Mouse (Mus musculus) adrenal gland, adult 18-20 months (tissue): ENCODE results near the gene Tmem121. TPM values are rescaled to one million over a fixed set of nuclear protein-coding genes. Genes with fewer than 3 reads are reported as not detected.
"Not testable (repeated sequence)": the region's sequence is repeated elsewhere in the genome, so short reads cannot be mapped to it uniquely, and the experiment has no call there.

Experiments
- DNase-seq, 2 experiments: peaks; one replicate each; pipeline ENCODE4 v3.0.0; 2021 to 2022; ENCODE audit warnings: low spot score in 2 of 2
- total RNA-seq, 2 experiments: library from RNA; stranded (reverse); gene quantifications; 1 replicate in 1 of 2; 2 replicates in 1 of 2; pipeline ENCODE4 v1.2.3; 2021

Gene Tmem121
- total RNA-seq, 2 experiments from 2014 or later, result 5.4 to 7.2 TPM

DNA sequence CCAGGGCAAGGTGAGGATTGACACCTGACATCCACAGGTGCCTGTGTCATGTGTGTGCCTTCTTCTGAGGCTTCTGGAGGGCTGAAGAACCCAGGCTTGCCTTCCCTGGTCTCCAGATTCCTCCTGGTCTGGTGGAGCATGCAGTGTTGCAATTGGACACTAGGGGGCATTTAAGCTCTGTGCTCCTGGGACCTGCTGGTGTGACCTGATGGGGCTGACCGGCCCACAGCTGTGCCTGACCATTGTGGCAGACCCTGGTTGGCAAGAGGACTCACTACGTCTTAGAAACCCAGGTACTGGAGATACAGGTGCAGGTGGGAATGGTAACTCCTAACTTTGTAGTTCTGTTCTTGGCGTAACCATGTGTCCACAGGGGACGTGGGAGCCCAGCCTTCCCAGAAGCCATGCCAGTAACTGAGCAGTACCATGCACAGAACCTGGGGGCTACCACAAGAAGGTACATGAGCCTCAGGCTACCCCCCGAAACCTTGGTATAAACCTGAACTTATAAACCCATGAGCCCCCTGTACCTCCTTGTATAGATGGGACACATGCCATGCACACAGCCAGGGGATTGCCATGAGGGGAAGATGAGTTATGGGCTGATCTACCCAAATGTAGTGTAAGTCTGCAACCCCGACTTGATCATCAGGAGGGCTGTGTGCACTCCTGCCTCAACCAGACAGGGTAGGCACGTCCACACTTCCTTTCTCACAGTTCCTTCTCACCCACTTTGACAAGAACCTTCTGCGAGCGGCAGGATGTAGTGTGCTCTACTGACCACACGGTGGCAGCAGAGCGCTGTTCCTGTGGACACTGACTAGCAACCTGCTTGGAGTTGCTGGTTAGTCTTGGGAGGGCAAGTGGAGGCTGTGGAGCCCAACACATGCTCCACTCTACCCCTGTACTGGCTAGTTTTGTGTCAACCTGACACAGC lies 31.8 kb downstream of the Tmem121 start:
- DNase-seq, result peak; percentile 63 to 70

DNA sequence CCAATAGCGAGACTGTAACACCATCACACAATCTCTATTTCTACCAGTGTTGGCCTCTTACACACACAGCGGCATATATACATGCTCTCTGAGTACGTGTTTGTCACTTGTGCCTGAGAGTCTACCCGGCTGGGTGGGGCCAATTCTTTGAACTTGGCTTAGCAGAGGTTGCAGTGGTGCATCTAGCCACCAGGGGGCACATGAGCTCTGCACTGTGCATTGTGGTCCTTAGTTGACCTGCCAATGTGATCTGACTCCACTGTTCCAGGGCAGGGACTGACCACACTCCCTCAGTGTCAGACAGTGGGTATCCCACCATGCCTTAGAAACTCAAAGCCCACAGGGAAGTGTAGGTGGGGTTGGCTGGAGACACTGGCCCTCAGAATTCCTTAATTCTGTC lies 34.1 kb downstream of the Tmem121 start:
- DNase-seq, result peak in 1 of 2 experiments; percentile 44

- peak; percentile 48 to 53 for DNase-seq
Observed at GRCm38 (mm10) chr12:113220447-113220846, 34.7 kb downstream of the Tmem121 start.

- peak; percentile 49 to 52 for DNase-seq
Observed at GRCm38 (mm10) chr12:113221289-113221688, 35.6 kb downstream of the Tmem121 start.

DNA sequence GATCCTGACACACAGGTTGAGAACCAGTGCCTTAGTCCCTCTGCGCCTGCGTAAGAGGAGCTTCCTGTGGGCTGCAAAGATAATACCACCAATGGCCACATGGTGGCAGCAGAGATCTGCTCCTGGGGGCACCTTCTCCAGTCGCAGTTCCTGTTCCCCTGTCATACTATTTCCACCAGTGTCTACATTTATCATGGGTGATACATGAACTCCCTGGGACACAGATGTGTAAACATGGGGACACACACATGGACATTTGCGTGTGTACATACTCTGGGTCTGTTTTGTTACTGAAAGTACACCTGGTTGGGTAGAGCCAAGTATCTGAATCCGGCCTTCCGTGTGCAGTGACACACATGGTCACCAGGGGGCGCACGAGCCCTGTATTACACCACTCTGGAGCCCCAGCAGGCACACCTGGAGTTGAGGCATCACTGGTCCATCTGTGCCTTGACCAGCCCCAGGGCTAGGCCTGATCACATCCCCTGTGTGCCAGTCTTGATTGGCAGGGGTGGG lies 36.4 kb downstream of the Tmem121 start:
- peak; percentile 96 to 98 for DNase-seq

DNA sequence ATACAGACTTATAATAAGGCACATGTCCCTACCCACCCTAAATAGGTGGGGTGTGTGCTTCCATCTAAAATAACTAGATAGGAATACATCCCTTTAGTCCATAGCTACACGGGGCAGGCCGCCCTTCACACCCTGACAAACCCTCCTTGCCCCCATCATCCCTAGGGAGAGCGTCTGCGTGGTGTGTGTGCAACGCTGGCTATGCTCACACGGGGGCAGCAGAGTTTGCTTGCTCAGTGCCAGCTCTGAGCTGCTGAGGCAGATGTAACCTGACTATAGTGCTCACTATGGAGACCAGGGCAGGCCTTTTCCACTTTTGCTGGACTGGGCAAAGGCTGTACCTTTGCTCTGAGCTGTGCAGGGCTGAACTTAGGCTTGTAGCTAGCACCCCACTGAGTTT lies 37.0 kb downstream of the Tmem121 start:
- peak; percentile 48 to 50 for DNase-seq

GRCm38 (mm10) chr12:113224206-113224605 lies 38.5 kb downstream of the Tmem121 start:
- DNase-seq, result no peak

- no peak for DNase-seq
Observed at GRCm38 (mm10) chr12:113224687-113225091, 39.0 kb downstream of the Tmem121 start.

DNA sequence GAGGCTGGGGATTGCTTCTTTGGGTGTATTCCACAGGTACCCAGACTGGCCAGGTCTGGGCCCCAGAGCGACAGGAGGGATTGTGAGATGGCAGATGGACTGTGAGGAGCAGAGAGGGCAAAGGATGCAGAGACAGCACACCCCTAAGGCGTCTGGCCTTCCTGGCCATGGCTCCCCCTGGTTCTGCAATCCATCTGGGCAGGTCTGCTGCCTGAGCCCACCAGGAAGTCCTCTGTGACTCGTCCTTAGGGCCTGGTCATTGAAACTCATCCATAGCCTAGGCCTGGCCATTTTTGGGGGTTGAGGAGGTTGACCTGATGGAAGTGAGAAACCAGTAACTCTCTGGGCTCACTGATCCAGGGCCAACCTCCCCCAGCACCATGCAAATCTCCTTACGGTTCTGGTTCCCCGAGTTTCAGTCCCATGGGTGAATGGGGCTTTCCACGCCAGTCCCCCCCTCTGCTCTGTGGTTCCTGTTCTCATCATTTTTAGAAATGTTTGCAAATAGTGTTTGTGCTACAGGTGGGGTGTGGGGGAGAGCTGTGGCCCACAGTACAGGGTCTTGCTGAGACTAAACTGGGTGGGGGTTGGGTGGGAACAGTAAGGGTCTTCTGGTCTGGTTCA lies 42.4 kb downstream of the Tmem121 start:
- no peak for DNase-seq

DNA sequence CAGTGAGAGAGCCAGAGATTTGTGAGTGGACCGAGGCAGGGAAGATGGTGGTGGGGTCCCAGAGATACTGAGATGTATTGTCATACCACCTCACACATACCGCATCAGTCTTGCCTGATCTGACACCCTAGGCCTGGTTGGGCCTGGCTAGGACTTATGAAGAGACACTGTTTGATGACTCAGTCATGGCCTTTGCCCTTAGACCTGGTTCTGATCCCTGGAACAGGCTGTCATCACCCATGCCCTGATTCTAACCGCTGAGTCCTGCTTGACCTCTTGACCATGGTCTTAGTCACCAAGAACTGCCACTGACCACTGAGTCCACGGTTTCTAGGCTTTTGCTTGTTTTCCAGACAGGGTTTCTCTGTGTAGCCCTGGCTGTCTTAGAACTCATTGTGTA lies 45.0 kb downstream of the Tmem121 start:
- no peak for DNase-seq

DNA sequence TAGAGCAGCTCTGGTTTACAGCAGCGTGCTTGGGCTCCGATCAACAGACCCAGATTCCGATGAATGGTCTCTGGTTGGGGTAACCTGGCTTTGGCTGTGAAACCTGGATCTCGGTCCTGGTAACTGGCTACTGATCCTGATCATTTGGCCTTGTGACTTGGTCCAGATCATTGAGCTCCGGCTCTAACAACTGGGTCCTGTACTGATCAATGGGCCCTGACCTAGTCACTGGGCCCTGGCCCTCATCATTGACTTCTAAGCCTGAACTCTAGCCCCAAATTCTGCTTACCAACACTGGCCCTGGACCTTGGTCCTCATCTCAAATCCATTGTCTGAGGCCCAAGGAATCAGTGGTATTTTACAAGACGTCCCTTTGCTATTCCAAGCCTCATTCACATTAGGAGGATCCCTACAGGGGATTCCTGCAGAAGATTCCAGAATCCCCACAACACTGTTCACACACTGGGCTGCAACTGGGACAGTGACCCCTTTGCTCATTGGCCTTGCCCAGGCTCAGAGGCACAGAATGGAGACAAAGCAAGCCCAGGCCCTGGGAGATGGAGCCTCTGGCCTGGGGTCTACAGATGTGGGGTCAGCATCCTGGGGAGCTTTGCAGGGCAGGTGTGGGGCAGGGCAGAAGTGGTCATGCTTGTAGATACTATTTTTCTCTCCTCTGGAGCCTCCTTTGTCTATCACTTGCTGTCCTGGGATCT lies 46.0 kb downstream of the Tmem121 start:
- not testable (repeated sequence) for DNase-seq

DNA sequence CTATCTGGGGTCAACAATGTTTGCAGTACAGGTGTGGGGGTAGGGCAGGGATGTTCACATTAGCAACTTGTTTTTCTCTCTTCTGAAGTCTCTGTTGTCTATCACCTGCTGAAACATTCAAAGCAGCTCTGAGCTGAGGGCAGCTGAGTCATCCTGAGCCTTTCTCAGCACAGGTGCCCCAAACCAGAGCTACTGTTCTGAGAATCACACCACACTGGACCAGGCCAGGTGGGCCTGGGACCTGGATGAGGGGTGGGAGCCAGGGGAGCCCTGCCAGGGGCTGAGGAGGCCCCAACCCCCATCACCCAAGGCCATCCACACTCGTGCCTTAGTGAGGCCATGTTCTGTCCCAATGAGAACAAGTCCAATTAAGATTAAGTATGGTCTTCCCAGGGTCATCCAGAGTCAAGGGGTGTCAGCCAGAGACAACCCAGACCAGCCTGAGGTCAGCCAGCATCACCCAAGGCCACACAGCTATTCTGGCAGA lies 46.6 kb downstream of the Tmem121 start:
- DNase-seq, result not testable (repeated sequence)

Other genes starting within 250 kb of the Tmem121 start
- gene Nudt14, start 243.8 kb upstream of the Tmem121 start, total RNA-seq, result 10 to 100 TPM; 30.5 to 31.9 TPM
- gene Btbd6, start 209.4 kb upstream of the Tmem121 start, total RNA-seq, result 10 to 100 TPM; 14.9 to 15.5 TPM
- 10 to 100 TPM; 39.1 to 50.4 TPM for gene Brf1, start 185.2 kb upstream of the Tmem121 start, total RNA-seq
- 10 to 100 TPM; 34.3 to 38.0 TPM for gene Pacs2, start 171.4 kb upstream of the Tmem121 start, total RNA-seq
- under 1 TPM in 1 of 2 experiments, not detected in 1; 0.27 TPM for gene Tex22, start 111.4 kb upstream of the Tmem121 start, total RNA-seq
- 10 to 100 TPM; 61.6 to 89.6 TPM for gene Mta1, start 87.7 kb upstream of the Tmem121 start, total RNA-seq
- gene Crip2, start 45.7 kb upstream of the Tmem121 start, total RNA-seq, result 10 to 100 TPM; 48.1 to 55.6 TPM
- 100 to 1,000 TPM in 1 of 2 experiments, 10 to 100 TPM in 1; 52.9 to 106 TPM for gene Crip1, start 39.6 kb upstream of the Tmem121 start, total RNA-seq
- under 1 TPM; 0.83 to 0.93 TPM for gene Tedc1, start 29.5 kb upstream of the Tmem121 start, total RNA-seq